Mouse (Mus musculus): Measurements from ENCODE around the gene Tox3. TPM values are rescaled to one million over a fixed set of nuclear protein-coding genes. Genes with fewer than 3 reads are reported as not detected.

Tox3 gene
- 12.8 and 17.1 TPM in 2 replicates for polyA plus RNA-seq (2014; fragmentation: Nextera tagmentation; extraction: Ambion mirVana)

DNA sequence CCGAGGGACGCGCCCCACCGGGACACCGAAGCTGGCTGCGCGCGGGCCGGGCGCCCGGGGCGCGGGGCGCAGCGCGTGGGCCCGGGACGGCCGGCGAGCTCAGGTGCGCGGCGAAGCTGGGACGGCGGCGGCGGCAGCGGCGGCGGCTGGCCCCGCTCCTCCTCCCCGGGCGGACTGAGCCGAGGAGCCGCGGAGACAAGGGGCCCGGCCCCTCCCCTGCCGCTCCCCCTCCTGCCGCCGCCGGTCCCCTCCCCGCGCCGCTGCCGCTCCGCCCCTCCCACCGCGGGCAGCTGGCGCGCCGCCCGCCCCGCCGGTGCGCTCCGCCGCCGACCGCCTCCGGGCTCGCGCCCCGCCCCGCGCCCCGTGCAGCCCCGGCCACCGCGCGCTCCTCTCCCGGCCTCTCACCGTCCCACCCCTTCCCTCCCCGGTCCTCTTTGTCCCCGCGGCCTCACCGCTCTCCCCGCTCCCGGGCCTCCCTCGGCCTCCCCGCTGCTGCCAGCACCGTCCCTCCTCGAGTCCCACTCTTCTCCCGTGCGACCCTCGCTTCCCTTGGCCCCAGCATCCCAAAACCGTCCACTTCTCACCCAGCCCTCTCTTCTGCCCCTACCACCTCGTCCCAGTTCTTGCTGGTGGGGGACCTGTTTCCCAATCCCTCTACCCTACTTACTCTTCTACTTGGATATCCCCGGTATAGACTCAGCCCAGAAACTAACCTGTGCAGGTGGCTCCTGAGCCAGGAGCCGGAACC is at the start of gene Tox3:
Gene Tox3 (minus strand): TSS at position 166 of the 748 bp plus-strand sequence.
- ATAC-seq (replicated peaks; ENCODE audit: insufficient number of reproducible peaks, low FRiP score, low TSS enrichment, low read depth) (peak; percentile 72), DNase-seq (ENCODE audit: low spot score) (peak; percentile 61)
- peak within 1 kb of the TSS; percentile 94 for H3K9ac ChIP-seq (replicated peaks; ENCODE audit: low read length)
- H3K27ac ChIP-seq (replicated peaks; ENCODE audit: low read depth, low read length), result peak within 1 kb of the TSS; percentile 79
- WGBS, result 2% methylated on average over 33 of the region's 89 CpGs
- H3K27me3 ChIP-seq (ENCODE audit: control insufficient read depth, insufficient read depth, low read length), result no peaks in the 10 kb centered on the region
- no peaks in the 10 kb centered on the region for H3K36me3 ChIP-seq (replicated peaks; ENCODE audit: control insufficient read depth, insufficient read depth, low read depth, low read length)
- H3K4me3 ChIP-seq (ENCODE audit: low read depth, low read length), result peak within 1 kb of the TSS; percentile 79
- H3K9me3 ChIP-seq (replicated peaks; ENCODE audit: control insufficient read depth, low read length), result no peaks in the 10 kb centered on the region
- H3K4me2 ChIP-seq (ENCODE audit: low read depth, low read length), result peak within 1 kb of the TSS; percentile 87
- H3K4me1 ChIP-seq (ENCODE audit: control insufficient read depth, insufficient read depth, low read length), result 0 out of 2 replicates have a peak, but pooled peaks cover 2% of the 10 kb centered on the region

DNA sequence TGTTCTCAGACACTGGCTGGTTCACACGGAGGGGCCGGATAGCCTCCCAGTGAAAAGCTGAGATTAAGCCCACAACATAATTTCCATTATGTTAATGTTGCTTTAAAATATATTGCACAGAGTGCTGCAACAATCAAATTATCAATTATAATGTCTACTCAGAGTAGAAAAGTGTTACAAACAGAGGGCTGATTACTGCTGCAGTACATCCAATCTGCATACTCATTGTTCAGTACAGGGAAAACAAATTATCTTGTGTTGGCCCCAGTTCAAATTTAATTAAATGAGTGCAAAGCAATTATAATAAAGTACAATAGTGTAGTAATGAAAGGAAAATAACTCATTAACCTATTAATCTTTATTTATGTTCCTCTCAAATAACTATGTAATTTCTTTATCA is 44.5 kb upstream of the Tox3 start:
- DNase-seq (ENCODE audit: low spot score) (no peak), ATAC-seq (replicated peaks; ENCODE audit: insufficient number of reproducible peaks, low FRiP score, low TSS enrichment, low read depth) (no peak)
- Histone ChIP-seq H3K4me2 (ENCODE audit: low read depth, low read length) (no peak overlapping the region), H3K9me3 (replicated peaks; ENCODE audit: control insufficient read depth, low read length) (no peaks in the 10 kb centered on the region), H3K27ac (replicated peaks; ENCODE audit: low read depth, low read length) (no peak overlapping the region), H3K36me3 (replicated peaks; ENCODE audit: control insufficient read depth, insufficient read depth, low read depth, low read length) (no peaks in the 10 kb centered on the region), H3K4me3 (ENCODE audit: low read depth, low read length) (no peak overlapping the region), H3K4me1 (ENCODE audit: control insufficient read depth, insufficient read depth, low read length) (no peaks in the 10 kb centered on the region), H3K27me3 (ENCODE audit: control insufficient read depth, insufficient read depth, low read length) (no peaks in the 10 kb centered on the region), H3K9ac (replicated peaks; ENCODE audit: low read length) (no peak overlapping the region)
- 81% methylated on average over 2 of the region's 2 CpGs for WGBS

DNA sequence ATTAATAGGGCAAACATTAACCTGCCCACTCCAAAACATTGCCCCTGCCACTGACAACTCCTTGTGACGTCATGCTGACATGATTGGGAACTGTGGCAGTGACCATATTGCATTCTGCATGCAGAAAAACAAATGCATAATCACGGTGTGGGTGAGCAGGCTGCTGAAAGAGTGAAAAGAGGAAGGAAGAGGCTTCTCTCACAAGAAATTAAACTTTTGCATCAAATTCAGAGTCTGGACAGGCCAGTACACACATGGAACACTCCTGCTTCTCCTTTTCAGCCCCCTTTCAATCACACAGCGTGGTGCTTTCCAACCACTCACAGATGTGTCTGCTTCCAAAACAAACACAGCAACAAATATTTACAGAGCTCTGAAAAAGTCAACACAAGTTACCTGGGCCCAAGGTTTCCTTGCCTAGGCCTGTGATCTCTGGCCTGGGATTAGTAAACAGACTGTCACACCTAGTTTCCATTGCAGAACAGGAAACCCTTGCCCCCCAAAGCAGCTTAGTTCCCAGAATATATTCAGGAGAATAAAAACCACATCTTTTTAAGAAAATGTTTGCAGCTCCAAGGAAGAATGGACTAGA is 43.4 kb upstream of the Tox3 start:
- Histone ChIP-seq H3K4me1 (ENCODE audit: control insufficient read depth, insufficient read depth, low read length) (no peaks in the 10 kb centered on the region), H3K4me2 (ENCODE audit: low read depth, low read length) (no peak overlapping the region), H3K9ac (replicated peaks; ENCODE audit: low read length) (no peak overlapping the region), H3K27ac (replicated peaks; ENCODE audit: low read depth, low read length) (no peak overlapping the region), H3K27me3 (ENCODE audit: control insufficient read depth, insufficient read depth, low read length) (no peaks in the 10 kb centered on the region), H3K9me3 (replicated peaks; ENCODE audit: control insufficient read depth, low read length) (no peaks in the 10 kb centered on the region), H3K4me3 (ENCODE audit: low read depth, low read length) (no peak overlapping the region), H3K36me3 (replicated peaks; ENCODE audit: control insufficient read depth, insufficient read depth, low read depth, low read length) (no peaks in the 10 kb centered on the region)
- no peak for ATAC-seq (replicated peaks; ENCODE audit: insufficient number of reproducible peaks, low FRiP score, low TSS enrichment, low read depth)
- no peak for DNase-seq (ENCODE audit: low spot score)
- WGBS, result 70% methylated on average over 3 of the region's 3 CpGs

DNA sequence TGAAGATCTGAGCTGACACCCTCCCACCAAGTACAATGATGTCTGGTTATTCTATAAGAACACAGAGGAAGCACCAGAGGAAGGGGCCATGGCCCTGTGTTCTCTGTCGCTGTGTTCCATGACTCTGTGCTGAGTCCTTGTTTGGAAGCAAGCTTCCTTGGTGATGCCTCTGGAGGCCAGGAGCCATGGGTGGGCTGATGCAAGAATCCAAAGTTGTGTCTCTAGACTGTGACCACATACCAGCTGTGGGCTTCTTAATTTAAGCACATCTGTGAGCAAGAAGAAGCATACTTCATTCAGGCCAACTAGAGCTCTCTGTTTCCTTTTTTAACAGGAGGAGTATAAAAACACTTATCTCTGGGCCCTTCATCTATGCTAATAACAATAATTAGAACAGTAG is 42.7 kb upstream of the Tox3 start:
- DNase-seq (ENCODE audit: low spot score), result no peak
- Histone ChIP-seq H3K4me2 (ENCODE audit: low read depth, low read length) (no peak overlapping the region), H3K4me3 (ENCODE audit: low read depth, low read length) (no peak overlapping the region), H3K27ac (replicated peaks; ENCODE audit: low read depth, low read length) (no peak overlapping the region), H3K27me3 (ENCODE audit: control insufficient read depth, insufficient read depth, low read length) (no peaks in the 10 kb centered on the region), H3K36me3 (replicated peaks; ENCODE audit: control insufficient read depth, insufficient read depth, low read depth, low read length) (no peaks in the 10 kb centered on the region), H3K9ac (replicated peaks; ENCODE audit: low read length) (no peak overlapping the region), H3K9me3 (replicated peaks; ENCODE audit: control insufficient read depth, low read length) (no peaks in the 10 kb centered on the region), H3K4me1 (ENCODE audit: control insufficient read depth, insufficient read depth, low read length) (no peaks in the 10 kb centered on the region)
- WGBS, result 87% methylated on average over 1 of the region's 1 CpGs
- no peak for ATAC-seq (replicated peaks; ENCODE audit: insufficient number of reproducible peaks, low FRiP score, low TSS enrichment, low read depth)

DNA sequence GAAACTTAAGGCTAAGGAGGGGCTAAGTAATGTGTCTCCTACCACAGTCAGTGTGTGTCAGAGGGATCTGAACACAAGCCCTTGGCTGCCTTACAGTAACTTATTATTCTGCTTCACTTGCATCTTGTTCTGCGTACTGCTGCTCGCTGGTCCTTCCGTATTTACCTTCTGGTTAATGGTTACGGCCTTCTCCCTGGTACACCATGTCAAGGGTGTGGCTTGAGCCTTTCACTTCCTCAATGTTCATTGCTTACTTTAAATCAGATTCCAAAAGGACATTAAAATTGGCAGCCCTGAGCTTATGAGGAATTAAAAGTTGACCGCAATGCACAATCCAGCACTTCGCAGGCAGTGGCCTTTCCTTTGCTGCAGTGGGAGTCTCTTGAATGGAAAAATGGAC is 30.9 kb upstream of the Tox3 start:
- Histone ChIP-seq H3K4me2 (ENCODE audit: low read depth, low read length) (no peak overlapping the region), H3K9me3 (replicated peaks; ENCODE audit: control insufficient read depth, low read length) (no peaks in the 10 kb centered on the region), H3K4me3 (ENCODE audit: low read depth, low read length) (no peak overlapping the region), H3K27ac (replicated peaks; ENCODE audit: low read depth, low read length) (no peak overlapping the region), H3K27me3 (ENCODE audit: control insufficient read depth, insufficient read depth, low read length) (no peaks in the 10 kb centered on the region), H3K9ac (replicated peaks; ENCODE audit: low read length) (no peak overlapping the region), H3K4me1 (ENCODE audit: control insufficient read depth, insufficient read depth, low read length) (no peaks in the 10 kb centered on the region), H3K36me3 (replicated peaks; ENCODE audit: control insufficient read depth, insufficient read depth, low read depth, low read length) (no peaks in the 10 kb centered on the region)
- no peak for DNase-seq (ENCODE audit: low spot score)
- 89% methylated on average over 6 of the region's 6 CpGs for WGBS
- ATAC-seq (replicated peaks; ENCODE audit: insufficient number of reproducible peaks, low FRiP score, low TSS enrichment, low read depth), result no peak

DNA sequence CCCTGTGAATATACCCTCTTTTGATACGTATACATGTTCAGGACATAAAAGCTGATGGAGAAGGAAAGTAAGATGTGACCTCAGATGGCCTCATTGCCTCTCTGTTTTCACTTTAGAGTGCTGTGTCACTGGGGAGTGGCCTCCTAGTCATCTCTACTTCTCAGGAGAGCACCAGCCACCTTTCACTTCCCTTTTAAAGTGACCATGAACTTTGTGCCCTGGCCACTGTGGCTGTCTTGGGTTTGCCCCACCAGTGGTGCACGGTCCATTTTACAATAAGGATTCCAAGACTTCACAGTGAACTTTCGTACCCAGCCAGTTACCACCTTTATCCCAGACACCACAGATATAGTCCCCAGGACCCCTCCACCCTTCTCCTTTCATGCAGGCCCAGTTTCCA is 29.9 kb upstream of the Tox3 start:
- no peak overlapping the region for H3K27ac ChIP-seq (replicated peaks; ENCODE audit: low read depth, low read length)
- 91% methylated on average over 3 of the region's 3 CpGs for WGBS
- H3K4me2 ChIP-seq (ENCODE audit: low read depth, low read length), result no peak overlapping the region
- H3K9me3 ChIP-seq (replicated peaks; ENCODE audit: control insufficient read depth, low read length), result no peaks in the 10 kb centered on the region
- no peaks in the 10 kb centered on the region for H3K27me3 ChIP-seq (ENCODE audit: control insufficient read depth, insufficient read depth, low read length)
- H3K9ac ChIP-seq (replicated peaks; ENCODE audit: low read length), result no peak overlapping the region
- ATAC-seq (replicated peaks; ENCODE audit: insufficient number of reproducible peaks, low FRiP score, low TSS enrichment, low read depth), result no peak
- DNase-seq (ENCODE audit: low spot score), result no peak
- no peaks in the 10 kb centered on the region for H3K4me1 ChIP-seq (ENCODE audit: control insufficient read depth, insufficient read depth, low read length)
- H3K36me3 ChIP-seq (replicated peaks; ENCODE audit: control insufficient read depth, insufficient read depth, low read depth, low read length), result no peaks in the 10 kb centered on the region
- no peak overlapping the region for H3K4me3 ChIP-seq (ENCODE audit: low read depth, low read length)

DNA sequence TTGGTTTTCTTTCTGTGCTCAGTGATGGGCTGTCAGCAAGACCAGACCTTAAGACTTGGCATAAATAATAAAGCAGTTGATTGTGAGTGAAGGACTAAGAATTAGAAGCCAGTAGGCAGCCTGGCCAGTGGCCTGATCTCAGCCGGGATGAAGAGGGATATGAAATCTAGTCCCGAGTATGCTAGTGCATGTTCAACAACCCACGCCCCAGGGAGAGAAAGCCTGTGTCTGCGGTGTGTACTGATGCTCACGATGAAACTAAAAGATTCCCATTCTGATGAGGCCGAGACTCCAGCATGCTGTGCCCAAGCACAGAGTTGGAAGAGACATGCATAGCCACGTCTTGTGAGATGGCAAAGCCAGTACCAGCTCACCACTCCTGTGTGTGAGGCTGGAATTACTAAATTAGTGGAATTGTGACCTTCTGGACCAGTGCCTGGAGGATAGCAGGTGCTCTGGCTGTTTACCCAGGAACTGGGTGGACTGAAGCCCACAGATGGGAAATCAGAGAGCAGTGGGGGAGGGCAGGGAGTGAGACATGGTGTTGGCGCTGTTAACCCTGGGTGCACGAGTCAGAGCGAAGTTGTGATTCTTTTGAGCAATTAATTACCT is 23.6 kb upstream of the Tox3 start:
- DNase-seq (ENCODE audit: low spot score), result no peak
- H3K4me2 ChIP-seq (ENCODE audit: low read depth, low read length), result no peak overlapping the region
- H3K36me3 ChIP-seq (replicated peaks; ENCODE audit: control insufficient read depth, insufficient read depth, low read depth, low read length), result no peaks in the 10 kb centered on the region
- H3K27me3 ChIP-seq (ENCODE audit: control insufficient read depth, insufficient read depth, low read length), result no peaks in the 10 kb centered on the region
- H3K4me1 ChIP-seq (ENCODE audit: control insufficient read depth, insufficient read depth, low read length), result no peaks in the 10 kb centered on the region
- H3K27ac ChIP-seq (replicated peaks; ENCODE audit: low read depth, low read length), result no peak overlapping the region
- no peaks in the 10 kb centered on the region for H3K9me3 ChIP-seq (replicated peaks; ENCODE audit: control insufficient read depth, low read length)
- no peak overlapping the region for H3K4me3 ChIP-seq (ENCODE audit: low read depth, low read length)
- WGBS, result 80% methylated on average over 10 of the region's 10 CpGs
- no peak for ATAC-seq (replicated peaks; ENCODE audit: insufficient number of reproducible peaks, low FRiP score, low TSS enrichment, low read depth)
- no peak overlapping the region for H3K9ac ChIP-seq (replicated peaks; ENCODE audit: low read length)

DNA sequence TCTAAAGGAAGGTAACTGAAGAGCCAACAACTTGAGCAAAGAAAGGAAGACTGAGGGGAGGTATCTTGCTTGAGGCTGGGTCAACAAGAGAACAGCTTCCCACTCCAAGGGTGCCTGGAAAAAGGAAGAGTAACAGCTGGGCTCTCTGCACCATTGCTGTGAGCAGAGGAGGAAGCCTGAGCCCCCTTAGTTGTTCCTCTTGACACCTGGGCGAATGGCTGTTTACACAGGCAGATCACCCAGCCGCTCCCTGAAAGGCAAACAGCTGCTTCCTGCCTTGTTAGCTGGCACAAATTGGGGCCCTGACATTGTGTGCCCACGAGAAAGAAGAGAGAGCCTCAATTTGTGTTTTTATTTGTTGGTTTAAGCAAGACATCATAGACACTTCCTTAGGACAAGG is 21.7 kb upstream of the Tox3 start:
- Histone ChIP-seq H3K27ac (replicated peaks; ENCODE audit: low read depth, low read length) (no peak overlapping the region), H3K36me3 (replicated peaks; ENCODE audit: control insufficient read depth, insufficient read depth, low read depth, low read length) (no peaks in the 10 kb centered on the region), H3K4me2 (ENCODE audit: low read depth, low read length) (no peak overlapping the region), H3K4me3 (ENCODE audit: low read depth, low read length) (no peak overlapping the region), H3K27me3 (ENCODE audit: control insufficient read depth, insufficient read depth, low read length) (no peaks in the 10 kb centered on the region), H3K4me1 (ENCODE audit: control insufficient read depth, insufficient read depth, low read length) (no peaks in the 10 kb centered on the region), H3K9ac (replicated peaks; ENCODE audit: low read length) (no peak overlapping the region), H3K9me3 (replicated peaks; ENCODE audit: control insufficient read depth, low read length) (no peaks in the 10 kb centered on the region)
- WGBS, result 40% methylated on average over 3 of the region's 3 CpGs
- DNase-seq (ENCODE audit: low spot score) (no peak), ATAC-seq (replicated peaks; ENCODE audit: insufficient number of reproducible peaks, low FRiP score, low TSS enrichment, low read depth) (no peak)

All from embryonic facial prominence, embryonic 11.5 days (tissue).